Mouse (Mus musculus) stomach, postnatal 0 days (tissue): ENCODE measurements around the gene Ercc6l2. TPM values are rescaled to one million over a fixed set of nuclear protein-coding genes. Genes with fewer than 3 reads are reported as not detected.

Experiments
- ATAC-seq: fragments of 200-750 bp; cut with Nextera tagmentation; 2 replicates; pipeline ENCODE4 v1.8.0; 2017; ENCODE audit not compliant: low FRiP score, low TSS enrichment
- DNase-seq: peaks from one replicate; pipeline ENCODE4 v3.0.0-alpha.2; 2016; ENCODE audit warnings: low spot score
- H3K27ac ChIP-seq: fragments of 300-500 bp; sonication (generic); replicated peaks from 2 replicates; pipeline ENCODE4 v1.5.1; 2014; ENCODE audit warnings: mild to moderate bottlenecking, control low read depth
- H3K27me3 ChIP-seq: fragments of 300-500 bp; sonication (generic); 2 replicates; pipeline ENCODE4 v1.6.1; 2014; ENCODE audit warnings: low read length; ENCODE audit not compliant: control insufficient read depth, insufficient read depth
- H3K36me3 ChIP-seq: fragments of 300-500 bp; sonication (generic); 2 replicates; pipeline ENCODE4 v1.6.1; 2014; ENCODE audit warnings: low read length, mixed read lengths; ENCODE audit not compliant: control insufficient read depth, insufficient read depth
- H3K4me1 ChIP-seq: fragments of 300-500 bp; sonication (generic); replicated peaks from 2 replicates; pipeline ENCODE4 v1.6.1; 2014; ENCODE audit warnings: antibody characterized with exemption; ENCODE audit not compliant: control insufficient read depth, insufficient read depth
- H3K4me2 ChIP-seq: fragments of 300-500 bp; sonication (generic); replicated peaks from 2 replicates; pipeline ENCODE4 v1.6.1; 2014; ENCODE audit warnings: low read depth, mild to moderate bottlenecking, control low read depth, moderate library complexity
- H3K4me3 ChIP-seq: fragments of 300-500 bp; sonication (generic); 2 replicates; pipeline ENCODE4 v1.5.1; 2014; ENCODE audit warnings: low read depth, low read length, control low read depth
- H3K9ac ChIP-seq: fragments of 300-500 bp; sonication (generic); 2 replicates; pipeline ENCODE4 v1.6.1; 2014; ENCODE audit warnings: mild to moderate bottlenecking, low read length, control low read depth, mixed read lengths
- H3K9me3 ChIP-seq: fragments of 300-500 bp; sonication (generic); 2 replicates; pipeline ENCODE4 v1.6.1; 2016; ENCODE audit warnings: low read length; ENCODE audit not compliant: control insufficient read depth
- CTCF ChIP-seq: IDR thresholded peaks from 2 replicates; pipeline ENCODE4 v1.5.1; 2016; ENCODE audit warnings: antibody characterized with exemption, low read depth, mild to moderate bottlenecking, moderate library complexity
- EP300 ChIP-seq: optimal IDR thresholded peaks from 2 replicates; pipeline ENCODE3; 2016; ENCODE audit warnings: antibody characterized with exemption
- whole genome bisulfite sequencing: fragments of 180-500 bp; shearing (Covaris S2); extraction: QIAGEN DNeasy Blood & Tissue Kit; methylation state at CpG from one replicate; pipeline ENCODE4 v1.1.7; 2014; 5-methylcytosine and 5-hydroxymethylcytosine counted together
- polyA plus RNA-seq: library from polyadenylated mRNA; unstranded; fragments of >200 nt; fragmentation: Nextera tagmentation; extraction: Ambion mirVana; gene quantifications from 2 replicates; pipeline ENCODE4 v1.2.1, GENCODE M21; 2015

Gene Ercc6l2
- polyA plus RNA-seq, 1 experiment from 2014 or later = 8.5 TPM

DNA sequence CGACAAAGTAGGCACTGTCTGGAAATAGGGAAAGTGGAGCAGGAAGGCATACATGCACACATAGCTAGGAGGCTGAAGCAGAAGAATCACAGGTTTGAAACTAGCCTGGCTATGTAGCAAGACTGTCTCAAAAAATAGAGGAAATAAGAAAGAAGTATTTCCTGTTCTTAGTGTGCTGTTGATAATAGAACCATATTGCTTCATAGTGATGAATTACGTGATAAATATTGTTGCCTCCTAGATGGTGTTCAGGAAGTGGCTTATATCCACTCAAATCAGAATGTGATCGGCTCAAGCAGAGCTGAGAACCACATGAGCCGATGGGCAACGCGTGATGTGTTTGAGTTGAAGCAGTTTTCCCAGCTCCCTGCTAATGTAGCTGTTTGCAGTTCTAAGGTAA, 62.1 kb downstream of the Ercc6l2 start:
- H3K27me3 ChIP-seq = no peaks in the 10 kb centered on the region
- no peak overlapping the region for H3K4me3 ChIP-seq
- ATAC-seq = no peak
- no peaks in the 10 kb centered on the region for H3K9me3 ChIP-seq
- H3K9ac ChIP-seq = no peak overlapping the region
- no peaks in the 10 kb centered on the region for H3K4me1 ChIP-seq
- no peak overlapping the region for H3K27ac ChIP-seq
- H3K4me2 ChIP-seq = no peak overlapping the region
- WGBS = 89% methylated on average over 6 of the region's 6 CpGs
- no peak for DNase-seq
- TF ChIP-seq CTCF = no peak
- TF ChIP-seq EP300 = no peak
- H3K36me3 ChIP-seq = no peaks in the 10 kb centered on the region

DNA sequence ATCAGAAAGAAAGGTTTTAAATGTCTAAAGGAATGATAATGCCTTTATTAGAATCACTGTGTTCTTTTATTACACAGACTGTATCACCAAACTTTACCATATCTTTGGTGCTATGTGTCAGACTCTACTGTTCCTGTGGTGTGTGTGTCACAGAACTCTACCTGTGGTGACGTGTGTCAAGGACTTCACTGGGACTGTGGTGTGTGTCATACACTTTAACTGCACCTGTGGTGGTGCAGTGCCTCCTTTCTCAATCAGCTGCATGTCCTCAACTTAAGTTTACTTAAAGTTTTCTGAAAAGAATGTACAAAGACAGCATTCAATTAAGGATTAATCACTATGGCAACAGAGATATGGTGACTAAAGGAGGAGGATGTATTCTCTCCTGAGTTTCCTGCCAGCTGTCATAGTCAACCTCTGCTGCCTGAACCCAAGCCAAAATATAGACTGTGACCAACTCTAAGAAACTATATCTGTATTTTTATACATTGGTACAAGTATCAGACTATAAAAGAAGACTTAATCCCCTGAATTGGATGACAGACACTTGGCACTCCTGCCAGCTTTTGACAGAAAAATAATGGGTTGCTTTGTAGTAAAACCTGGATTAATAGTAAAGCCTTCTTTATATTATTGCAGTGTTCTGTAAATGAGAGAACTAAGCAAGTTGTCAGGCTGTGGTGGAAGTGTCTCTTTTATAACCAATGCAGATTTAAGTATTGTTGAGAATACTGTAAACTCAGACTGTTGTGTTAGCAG, 64.2 kb downstream of the Ercc6l2 start:
- no peaks in the 10 kb centered on the region for H3K9me3 ChIP-seq
- no peaks in the 10 kb centered on the region for H3K27me3 ChIP-seq
- TF ChIP-seq CTCF (0 out of 2 replicates have a peak, but pooled peaks have one; percentile 1), EP300 (no peak)
- ATAC-seq (peak; percentile 66; the same call in 1 of the 2 replicates), DNase-seq (no peak)
- H3K27ac ChIP-seq = no peak overlapping the region
- no peaks in the 10 kb centered on the region for H3K36me3 ChIP-seq
- WGBS = 47% methylated on average over 1 of the region's 1 CpGs
- no peaks in the 10 kb centered on the region for H3K4me1 ChIP-seq
- no peak overlapping the region for H3K9ac ChIP-seq
- H3K4me2 ChIP-seq = no peak overlapping the region
- no peak overlapping the region for H3K4me3 ChIP-seq

DNA sequence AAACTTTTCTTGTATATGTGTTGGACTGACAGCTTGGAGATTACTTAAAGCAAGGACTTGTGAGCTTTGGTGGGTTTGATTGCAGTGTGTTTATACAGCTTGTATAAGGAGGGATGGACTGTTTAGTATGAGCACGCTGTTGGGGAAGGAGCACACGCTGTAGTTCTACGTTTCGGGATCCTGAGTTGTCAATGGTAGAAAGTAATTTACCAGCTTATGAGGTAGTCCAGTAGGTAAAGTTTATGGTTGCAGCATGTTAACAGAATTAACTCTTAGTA, 64.8 kb downstream of the Ercc6l2 start:
- DNase-seq (no peak), ATAC-seq (no peak)
- H3K9ac ChIP-seq = no peak overlapping the region
- H3K27ac ChIP-seq = no peak overlapping the region
- WGBS = 24% methylated on average over 4 of the region's 4 CpGs
- no peak overlapping the region for H3K4me2 ChIP-seq
- no peaks in the 10 kb centered on the region for H3K9me3 ChIP-seq
- TF ChIP-seq CTCF = no peak
- no peak for TF ChIP-seq EP300
- no peaks in the 10 kb centered on the region for H3K36me3 ChIP-seq
- H3K27me3 ChIP-seq = no peaks in the 10 kb centered on the region
- no peak overlapping the region for H3K4me3 ChIP-seq
- H3K4me1 ChIP-seq = no peaks in the 10 kb centered on the region

DNA sequence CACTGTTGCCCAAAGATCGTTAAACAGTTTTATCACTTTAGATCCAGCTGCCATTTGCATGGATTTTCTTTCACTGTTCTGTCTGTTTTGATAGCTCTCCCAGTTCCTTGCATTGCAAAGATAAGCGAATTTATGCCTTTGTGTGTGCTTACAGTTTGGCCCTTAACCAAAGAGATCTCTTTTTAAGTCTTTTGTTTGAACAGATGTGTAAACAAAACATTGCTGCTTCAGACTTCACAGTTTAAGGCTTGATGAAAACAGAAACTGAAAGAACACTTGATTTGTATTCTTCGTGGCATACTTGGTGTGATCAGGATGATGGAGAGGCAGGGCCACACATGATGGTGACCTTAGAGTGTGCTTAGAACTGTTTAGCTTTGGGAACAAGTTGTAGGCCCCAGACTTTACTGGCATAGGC, 70.5 kb downstream of the Ercc6l2 start:
- Histone ChIP-seq H3K9ac (no peak overlapping the region), H3K4me2 (no peak overlapping the region), H3K4me1 (no peaks in the 10 kb centered on the region), H3K27me3 (no peaks in the 10 kb centered on the region), H3K9me3 (no peaks in the 10 kb centered on the region), H3K36me3 (no peaks in the 10 kb centered on the region), H3K4me3 (no peak overlapping the region), H3K27ac (no peak overlapping the region)
- ATAC-seq = no peak
- no peak for TF ChIP-seq EP300
- TF ChIP-seq CTCF = no peak
- DNase-seq = no peak
- WGBS = 28% methylated on average over 3 of the region's 3 CpGs

DNA sequence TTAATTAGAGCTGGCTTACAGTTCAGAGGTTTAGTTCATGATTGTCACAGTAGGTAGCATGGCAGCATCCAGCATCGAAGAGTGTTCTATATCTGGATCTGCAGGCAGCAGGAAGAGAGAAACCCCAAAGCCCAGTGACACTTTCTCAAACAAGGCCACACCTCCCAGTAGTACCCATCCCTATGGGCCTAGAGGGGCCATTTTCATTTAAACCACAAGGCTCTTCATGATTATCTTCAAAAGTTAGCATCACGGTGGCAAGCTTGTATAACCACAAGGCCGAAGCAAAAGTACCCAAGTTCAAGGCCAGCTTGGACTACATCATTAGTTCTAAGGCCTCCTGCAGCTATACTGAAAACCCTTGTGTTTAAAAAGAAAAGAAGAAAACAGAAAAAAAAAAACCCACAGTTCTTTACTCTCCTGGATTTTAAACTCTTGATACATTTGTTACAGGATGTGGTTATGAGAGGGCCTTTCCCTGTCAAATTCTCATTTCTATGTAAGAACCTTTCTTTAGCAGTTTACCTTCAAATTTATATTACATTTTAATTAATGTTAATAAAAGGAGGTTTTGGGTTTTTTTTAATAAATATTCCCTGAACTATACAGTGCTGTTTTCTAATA, 71.5 kb downstream of the Ercc6l2 start:
- no peaks in the 10 kb centered on the region for H3K27me3 ChIP-seq
- no peaks in the 10 kb centered on the region for H3K4me1 ChIP-seq
- no peaks in the 10 kb centered on the region for H3K9me3 ChIP-seq
- WGBS = 95% methylated on average over 3 of the region's 3 CpGs
- H3K4me2 ChIP-seq = no peak overlapping the region
- TF ChIP-seq EP300 (no peak), CTCF (no peak)
- DNase-seq (no peak), ATAC-seq (no peak)
- H3K9ac ChIP-seq = no peak overlapping the region
- H3K4me3 ChIP-seq = no peak overlapping the region
- H3K36me3 ChIP-seq = no peaks in the 10 kb centered on the region
- H3K27ac ChIP-seq = no peak overlapping the region

DNA sequence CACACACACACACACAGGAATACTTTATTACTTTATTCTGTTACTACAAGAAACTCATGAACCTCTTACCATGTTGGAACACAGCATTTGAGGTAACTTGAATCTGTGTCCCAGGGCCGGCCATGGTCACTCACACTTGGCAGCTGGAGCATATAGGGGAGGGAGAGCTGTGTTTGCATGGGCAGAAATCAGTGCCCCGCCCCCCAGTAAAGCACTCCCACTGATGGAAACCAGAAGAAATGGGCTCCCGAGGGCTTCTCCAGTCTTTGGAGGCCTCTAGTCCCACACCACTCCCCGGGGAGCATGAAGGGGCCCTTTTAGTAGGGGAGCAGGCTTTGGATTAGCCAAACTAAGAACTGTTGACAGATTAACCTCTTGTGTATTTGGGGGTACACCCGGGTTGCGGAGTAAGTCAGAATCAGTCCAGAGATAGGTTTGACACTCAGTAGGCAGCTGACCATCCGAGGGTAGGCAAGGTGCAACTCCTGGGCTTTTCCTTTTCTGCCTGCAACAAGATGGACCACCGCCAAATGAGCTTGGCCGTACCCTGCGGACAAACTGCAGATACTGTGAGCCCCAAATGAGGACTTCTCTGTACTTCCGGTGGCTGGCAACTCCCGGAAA, 85.8 kb downstream of the Ercc6l2 start:
- peak; percentile 35; the same call in 1 of the 2 replicates for ATAC-seq
- Histone ChIP-seq H3K4me1 (peaks cover 9% of the 10 kb centered on the region), H3K9ac (no peak overlapping the region), H3K9me3 (no peaks in the 10 kb centered on the region), H3K4me2 (peak overlapping the region; percentile 58), H3K36me3 (no peaks in the 10 kb centered on the region; the same call in 1 of the 2 replicates), H3K27ac (peak overlapping the region; percentile 50; the same call in 1 of the 2 replicates), H3K4me3 (no peak overlapping the region; the same call in 1 of the 2 replicates), H3K27me3 (no peaks in the 10 kb centered on the region)
- 29% methylated on average over 12 of the region's 12 CpGs for WGBS
- no peak for TF ChIP-seq CTCF
- no peak for TF ChIP-seq EP300
- DNase-seq = no peak
